Mouse (Mus musculus) heart, adult 11 months (tissue): ENCODE data around the gene Gm28308.

ENCODE experiments used
- DNase-seq: peaks from one replicate; pipeline ENCODE4 v3.0.0; 2022

Gene Gm28308

GRCm38 (mm10) chr6:52246403-52246803 lies 33.3 kb upstream of the Gm28308 start:
- peak; percentile 86 for DNase-seq

- DNase-seq = no peak
These were observed 32.6 kb upstream of the Gm28308 start, which contains the start of gene Hoxa11 for GRCm38 (mm10) chr6:52245757-52246142. Hoxa11 (minus strand) TSS chr6:52245810.

DNA sequence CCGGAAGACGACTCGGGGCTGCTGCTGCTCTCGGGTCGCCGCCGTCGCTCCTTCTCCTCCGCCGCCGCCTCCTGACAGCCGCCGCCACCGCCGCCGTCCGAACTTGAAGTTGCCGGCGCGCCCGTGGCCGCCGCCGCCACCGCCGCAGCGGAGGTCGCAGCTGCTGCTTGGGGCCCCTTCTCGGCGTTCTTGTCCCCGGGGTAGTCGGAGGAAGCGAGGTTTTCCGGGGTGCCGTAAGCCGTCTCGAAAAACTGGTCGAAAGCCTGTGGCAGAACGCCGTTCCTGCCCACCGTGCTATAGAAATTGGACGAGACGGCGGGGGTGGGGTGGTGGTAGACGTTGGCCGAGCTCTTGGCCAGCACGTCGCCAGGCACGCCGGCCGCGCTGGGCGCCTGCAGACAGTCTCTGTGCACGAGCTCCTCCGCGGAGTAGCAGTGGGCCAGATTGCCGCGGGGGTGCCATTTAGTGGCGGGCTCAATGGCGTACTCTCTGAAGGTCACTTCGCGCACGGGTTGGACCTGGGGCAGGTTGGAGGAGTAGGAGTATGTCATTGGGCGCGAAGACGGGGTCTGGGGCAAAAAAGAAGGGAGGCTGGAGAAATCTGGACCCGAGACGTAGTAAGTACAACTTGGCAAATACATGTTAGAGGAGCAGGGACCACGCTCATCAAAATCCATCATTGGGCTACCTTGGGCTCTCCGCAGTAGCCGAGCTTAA lies 32.1 kb upstream of the Gm28308 start:
- peak; percentile 87 for DNase-seq

- DNase-seq = peak; percentile 79
These were observed 31.4 kb upstream of the Gm28308 start for GRCm38 (mm10) chr6:52244471-52245039.

- DNase-seq = peak; percentile 70
These were observed 30.6 kb upstream of the Gm28308 start for GRCm38 (mm10) chr6:52243681-52244121.

DNA sequence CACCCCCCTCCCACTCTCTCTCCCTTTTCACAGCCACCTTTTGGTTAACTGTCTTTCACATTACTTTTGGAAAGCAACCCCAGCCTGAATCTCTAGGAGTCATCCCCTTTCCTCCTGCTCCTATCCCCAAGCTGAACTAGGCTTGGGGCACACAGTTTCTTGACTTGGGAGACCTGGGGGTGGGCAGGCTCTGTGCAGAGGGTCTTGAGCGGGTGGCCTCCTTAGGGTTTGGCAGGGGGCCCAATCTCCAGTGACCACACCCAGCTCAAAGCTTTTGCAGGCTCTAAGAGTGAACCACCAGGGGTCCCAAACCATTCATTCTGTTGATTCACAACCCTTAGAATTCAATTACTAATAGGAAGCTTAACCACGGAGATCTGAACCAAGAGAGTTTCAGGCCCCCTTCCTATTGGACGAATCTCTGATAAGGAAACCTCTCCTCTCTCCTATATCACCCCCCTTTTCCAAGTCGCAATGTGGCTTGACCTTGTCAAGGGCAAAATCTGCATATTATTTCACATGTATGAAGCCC lies 29.7 kb upstream of the Gm28308 start:
- DNase-seq = peak; percentile 83

GRCm38 (mm10) chr6:52241001-52241621 lies 28.0 kb upstream of the Gm28308 start:
- DNase-seq = peak; percentile 89

- peak; percentile 95 for DNase-seq
These were observed 27.4 kb upstream of the Gm28308 start, which contains the start of gene Hoxa10 for GRCm38 (mm10) chr6:52240389-52241000. Hoxa10 (minus strand) TSS chr6:52240854.

GRCm38 (mm10) chr6:52239625-52240388 lies 26.7 kb upstream of the Gm28308 start:
- DNase-seq = peak; percentile 69

DNA sequence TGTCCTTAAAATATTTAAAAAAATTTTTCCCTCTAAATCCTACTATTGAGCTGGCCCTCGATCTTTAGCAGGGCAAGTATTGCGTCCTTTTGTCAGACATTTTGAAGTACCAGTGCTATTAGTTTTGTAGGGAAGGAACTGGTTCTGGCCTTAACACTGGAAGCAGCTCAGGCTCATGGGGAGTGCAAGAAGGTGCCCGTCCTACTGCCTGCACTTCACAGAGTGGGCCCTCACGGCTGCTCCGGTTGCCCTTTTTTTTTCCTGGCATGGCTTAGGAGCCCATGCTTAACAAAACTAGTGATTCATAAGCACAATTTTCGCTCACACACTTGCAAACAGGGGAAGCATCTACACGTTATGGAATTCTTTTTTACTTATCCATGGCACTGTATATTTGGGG lies 25.8 kb upstream of the Gm28308 start:
- DNase-seq = peak; percentile 36

DNA sequence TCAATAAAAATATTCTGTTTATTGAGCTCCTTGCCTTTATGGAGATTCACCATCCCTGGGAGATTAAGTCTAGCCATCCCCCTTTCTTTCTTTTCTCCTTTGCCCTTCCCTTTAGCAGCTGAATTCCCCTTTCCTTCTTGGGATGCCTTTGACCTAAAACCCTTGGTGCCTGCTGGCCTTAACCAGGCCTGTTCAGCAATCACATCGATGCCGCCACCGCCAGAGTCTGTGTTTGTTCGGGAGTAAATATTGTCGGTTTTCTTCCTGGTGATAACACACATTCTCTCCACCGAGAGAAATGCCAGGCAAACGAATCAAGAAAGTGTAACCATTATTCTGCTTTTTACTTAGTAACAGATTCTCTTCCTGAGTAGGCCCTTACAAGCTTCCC lies 25.0 kb upstream of the Gm28308 start:
- DNase-seq = peak; percentile 34

DNA sequence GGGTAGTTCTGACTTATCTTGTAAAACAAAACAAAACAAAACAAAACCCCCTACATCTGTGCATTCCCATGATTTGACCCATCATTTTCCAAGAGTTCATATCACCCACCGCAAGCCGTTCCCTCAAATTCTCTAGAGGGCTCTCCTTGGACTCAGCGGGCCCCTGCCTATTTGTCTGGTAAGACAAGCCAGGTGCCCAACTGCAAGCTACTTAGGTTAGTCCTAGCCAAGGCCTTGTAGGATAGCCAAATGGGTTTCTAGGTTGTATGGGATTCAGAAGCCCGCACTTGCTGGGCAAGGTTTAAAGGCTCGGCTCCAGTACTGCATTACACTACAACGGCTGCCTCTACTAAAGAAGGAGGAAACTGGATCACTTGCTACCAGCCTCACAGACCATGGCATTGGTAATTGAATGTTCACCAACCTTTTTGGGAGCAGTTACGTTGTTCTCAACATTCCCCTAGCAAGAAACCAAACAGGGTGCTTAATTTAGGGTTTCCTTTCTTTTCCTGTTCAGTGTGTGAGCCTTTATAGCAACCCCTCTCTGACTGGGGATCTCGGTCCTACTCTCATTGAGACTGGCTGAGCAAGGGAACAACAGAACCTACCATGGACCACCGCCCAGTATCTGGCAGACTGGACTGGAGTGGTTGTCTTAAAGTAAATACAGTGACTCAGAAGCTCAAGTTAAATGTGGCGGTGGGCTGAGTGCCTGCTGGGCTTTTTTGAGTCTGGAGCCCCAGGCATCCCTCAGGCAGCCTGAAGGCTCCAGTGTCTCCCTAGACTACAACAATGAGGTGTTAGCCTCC lies 24.4 kb upstream of the Gm28308 start:
- DNase-seq = peak; percentile 80

DNA sequence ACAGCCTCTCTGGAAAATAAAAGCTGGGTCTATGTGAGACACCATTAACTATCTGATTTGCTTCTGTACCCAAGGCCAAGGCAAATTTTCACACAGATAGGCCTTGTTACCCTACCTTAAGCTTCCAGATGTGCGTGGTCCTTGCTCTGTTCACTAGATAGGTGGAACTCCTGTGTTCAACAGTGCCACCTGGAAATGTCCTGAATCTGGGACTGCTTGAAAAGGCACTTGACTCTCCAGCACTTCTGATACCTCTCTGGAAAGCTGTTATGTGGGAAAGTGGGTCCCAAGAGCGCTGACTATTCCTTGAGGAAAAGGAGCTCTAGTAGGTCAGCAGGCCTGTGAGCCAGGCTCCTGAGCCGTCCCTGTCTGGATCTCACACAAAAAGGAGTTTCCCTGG lies 23.7 kb upstream of the Gm28308 start:
- peak; percentile 76 for DNase-seq

GRCm38 (mm10) chr6:52235866-52236265 lies 22.7 kb upstream of the Gm28308 start:
- peak; percentile 83 for DNase-seq

- DNase-seq = peak; percentile 59
These were observed 22.1 kb upstream of the Gm28308 start for GRCm38 (mm10) chr6:52235267-52235666.

- DNase-seq = peak; percentile 86
These were observed 21.4 kb upstream of the Gm28308 start for GRCm38 (mm10) chr6:52234428-52235140.

DNA sequence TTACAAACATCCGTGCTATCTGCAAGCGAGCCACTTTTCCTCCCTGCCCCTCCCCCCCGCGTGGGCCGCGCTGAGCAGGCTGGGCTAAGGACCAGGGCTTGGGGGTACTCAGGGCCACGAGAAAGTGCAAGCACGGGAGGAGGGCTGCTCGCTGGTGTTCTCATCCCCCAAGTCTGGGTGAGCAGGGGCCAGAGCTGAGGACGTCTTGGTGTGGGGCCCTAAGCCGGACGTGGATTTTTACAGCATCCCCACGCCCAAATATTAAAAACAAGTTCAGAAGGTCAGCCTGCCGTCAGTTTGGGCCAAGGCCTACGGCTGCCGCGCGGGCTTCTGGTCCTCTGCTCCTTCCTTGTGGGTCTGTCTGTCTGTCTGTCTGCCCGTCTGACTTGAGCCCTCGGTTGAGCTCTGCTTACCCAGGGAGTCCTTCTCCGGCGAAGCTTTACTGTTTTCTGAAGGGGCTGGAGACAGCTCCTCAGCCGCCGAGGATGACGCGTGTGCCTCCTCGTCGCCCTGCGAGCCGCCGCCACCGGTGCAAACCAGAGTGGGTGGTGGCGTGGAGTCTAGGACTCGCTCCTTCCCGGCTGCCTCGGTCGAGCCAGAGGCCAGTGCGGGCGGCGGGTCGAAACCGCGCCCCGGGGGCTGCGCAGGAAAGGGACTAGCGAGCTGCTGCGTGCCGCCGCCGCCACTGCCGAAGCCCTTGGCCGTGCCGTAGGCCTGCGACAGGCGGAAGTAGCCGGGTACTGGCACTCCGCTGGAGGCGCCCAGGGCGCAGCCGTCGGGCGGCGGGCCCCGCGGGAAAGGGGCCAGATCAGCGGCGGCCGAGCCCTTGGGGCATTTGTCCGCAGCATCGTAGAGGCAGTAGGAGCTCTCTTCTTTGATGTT lies 20.6 kb upstream of the Gm28308 start:
- peak; percentile 88 for DNase-seq

DNA sequence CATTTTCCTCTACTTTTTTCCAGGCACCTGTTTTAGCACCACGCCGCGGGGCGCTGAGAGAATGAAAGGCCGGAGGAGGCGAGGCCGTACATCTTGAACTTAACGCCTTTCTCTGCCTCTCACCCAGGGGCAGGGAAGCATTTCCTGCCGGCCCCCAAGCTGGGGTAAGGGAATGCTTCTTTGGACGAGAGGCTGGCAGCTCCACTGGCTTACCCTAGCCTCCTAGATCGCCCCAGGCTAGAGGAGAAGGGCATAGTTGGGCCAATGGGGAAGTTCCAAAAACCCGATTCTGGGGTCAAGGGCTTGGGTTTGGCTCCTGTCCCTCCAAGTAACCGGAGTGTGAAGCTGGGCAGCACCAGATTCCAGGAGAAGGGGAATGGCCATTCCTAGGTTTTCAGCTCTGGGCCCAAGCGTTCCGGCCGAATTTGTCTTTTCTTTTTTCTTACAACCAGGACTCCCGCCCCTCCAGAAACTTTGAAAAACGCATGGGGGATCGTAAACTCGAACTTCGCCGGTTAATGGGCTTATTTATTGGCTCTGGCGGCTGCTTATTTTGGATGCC lies 19.9 kb upstream of the Gm28308 start:
- DNase-seq = peak; percentile 80

DNA sequence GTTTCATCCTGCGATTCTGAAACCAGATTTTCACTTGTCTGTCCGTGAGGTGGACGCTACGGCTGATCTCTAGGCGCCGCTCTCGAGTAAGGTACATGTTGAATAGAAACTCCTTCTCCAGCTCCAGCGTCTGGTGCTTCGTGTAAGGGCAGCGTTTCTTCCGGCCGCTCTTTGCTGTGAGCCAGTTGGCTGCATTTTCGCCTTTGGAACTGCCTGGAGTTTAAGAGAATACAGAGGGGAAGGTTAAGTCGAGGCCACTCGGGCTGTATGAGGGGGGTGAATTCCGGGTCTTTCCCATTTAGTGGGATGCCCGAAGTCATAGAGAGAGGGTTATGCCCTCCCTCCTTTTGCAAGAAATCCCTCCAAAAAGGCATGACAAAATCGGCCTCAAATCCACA lies 19.4 kb upstream of the Gm28308 start:
- peak; percentile 79 for DNase-seq
